Mouse (Mus musculus) intestine, embryonic 16.5 days (tissue): ENCODE measurements at regions not wholly inside any gene's neighbourhood (a gene's known extent, or its start where the extent isn't known, plus 50 kb on each side); places are given as distances from the start of the nearest gene placed in this dataset.

Source experiments
- ATAC-seq: fragments of 200-750 bp; cut with Nextera tagmentation; 2 replicates; pipeline ENCODE4 v1.8.0; 2017; ENCODE audit warnings: moderate TSS enrichment, moderate library complexity
- H3K27ac ChIP-seq: fragments of 300-500 bp; sonication (generic); 2 replicates; pipeline ENCODE4 v1.5.1; 2014; ENCODE audit warnings: mild to moderate bottlenecking, low read length
- H3K27me3 ChIP-seq: fragments of 300-500 bp; sonication (generic); replicated peaks from 2 replicates; pipeline ENCODE4 v1.6.1; 2014; ENCODE audit warnings: low read length, control low read depth, mixed read lengths; ENCODE audit not compliant: control insufficient read depth, insufficient read depth
- H3K36me3 ChIP-seq: fragments of 300-500 bp; sonication (generic); 2 replicates; pipeline ENCODE4 v1.6.1; 2014; ENCODE audit warnings: low read length, control low read depth; ENCODE audit not compliant: control insufficient read depth, insufficient read depth
- H3K4me1 ChIP-seq: fragments of 300-500 bp; sonication (generic); 2 replicates; pipeline ENCODE4 v1.6.1; 2014; ENCODE audit warnings: low read length, control low read depth, mixed read lengths; ENCODE audit not compliant: control insufficient read depth, insufficient read depth
- H3K4me2 ChIP-seq: fragments of 300-500 bp; sonication (generic); 2 replicates; pipeline ENCODE4 v1.6.1; 2014; ENCODE audit warnings: low read depth, low read length, control low read depth
- H3K4me3 ChIP-seq: fragments of 300-500 bp; sonication (generic); 2 replicates; pipeline ENCODE4 v1.5.1; 2014; ENCODE audit warnings: mild to moderate bottlenecking, low read length
- H3K9ac ChIP-seq: fragments of 300-500 bp; sonication (generic); 2 replicates; pipeline ENCODE4 v1.6.1; 2014; ENCODE audit warnings: low read depth, low read length
- H3K9me3 ChIP-seq: fragments of 300-500 bp; sonication (generic); 2 replicates; pipeline ENCODE4 v1.6.1; 2016; ENCODE audit warnings: low read length, control low read depth; ENCODE audit not compliant: control insufficient read depth
- WGBS: fragments of 180-500 bp; shearing (Covaris S2); extraction: QIAGEN DNeasy Blood & Tissue Kit; methylation state at CpG from one replicate; pipeline ENCODE4 v1.1.7; 2014; 5-methylcytosine and 5-hydroxymethylcytosine counted together

GRCm38 (mm10) chr2:135578135-135578534, 80.7 kb upstream of the Plcb4 start:
- 36% methylated on average over 5 of the region's 5 CpGs for WGBS
- Histone ChIP-seq H3K27me3 (no peaks in the 10 kb centered on the region), H3K4me3 (no peak overlapping the region), H3K9me3 (no peaks in the 10 kb centered on the region), H3K4me2 (no peak overlapping the region), H3K27ac (no peak overlapping the region), H3K36me3 (no peaks in the 10 kb centered on the region), H3K4me1 (no peaks in the 10 kb centered on the region), H3K9ac (no peak overlapping the region)
- no peak for ATAC-seq

GRCm38 (mm10) chr2:135579514-135579913, 79.3 kb upstream of the Plcb4 start:
- WGBS = 91% methylated on average over 6 of the region's 6 CpGs
- no peak overlapping the region for H3K4me3 ChIP-seq
- H3K27ac ChIP-seq = no peak overlapping the region
- no peaks in the 10 kb centered on the region for H3K9me3 ChIP-seq
- H3K4me2 ChIP-seq = no peak overlapping the region
- no peak for ATAC-seq
- no peaks in the 10 kb centered on the region for H3K27me3 ChIP-seq
- no peaks in the 10 kb centered on the region for H3K4me1 ChIP-seq
- H3K36me3 ChIP-seq = no peaks in the 10 kb centered on the region
- H3K9ac ChIP-seq = no peak overlapping the region

GRCm38 (mm10) chr2:135580051-135580450, 78.8 kb upstream of the Plcb4 start:
- Histone ChIP-seq H3K4me2 (no peak overlapping the region), H3K9ac (no peak overlapping the region), H3K36me3 (no peaks in the 10 kb centered on the region), H3K4me3 (no peak overlapping the region), H3K4me1 (no peaks in the 10 kb centered on the region), H3K9me3 (no peaks in the 10 kb centered on the region), H3K27me3 (no peaks in the 10 kb centered on the region), H3K27ac (no peak overlapping the region)
- no peak for ATAC-seq
- WGBS = 77% methylated on average over 4 of the region's 4 CpGs

DNA sequence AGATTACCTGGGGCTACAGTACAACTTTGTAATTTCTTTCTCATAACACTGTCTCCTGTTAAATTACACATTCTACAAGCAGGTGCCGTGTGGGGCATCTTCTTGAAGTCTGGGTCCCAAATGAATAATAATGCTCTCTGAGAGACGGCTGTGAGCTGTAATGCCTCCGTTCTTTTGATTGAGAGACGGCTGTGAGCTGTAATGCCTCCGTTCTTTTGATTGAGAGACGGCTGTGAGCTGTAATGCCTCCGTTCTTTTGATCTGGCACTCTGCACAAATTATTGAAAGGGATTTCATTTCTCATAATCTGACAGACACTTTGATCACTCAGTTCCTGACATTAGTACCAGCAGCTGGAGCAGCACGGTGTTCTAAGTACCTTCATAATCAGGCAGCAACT, 76.5 kb upstream of the Plcb4 start:
- Histone ChIP-seq H3K4me3 (no peak overlapping the region), H3K36me3 (no peaks in the 10 kb centered on the region), H3K4me2 (no peak overlapping the region), H3K9me3 (no peaks in the 10 kb centered on the region), H3K27ac (no peak overlapping the region), H3K4me1 (no peaks in the 10 kb centered on the region), H3K27me3 (no peaks in the 10 kb centered on the region), H3K9ac (no peak overlapping the region)
- no peak for ATAC-seq
- WGBS = 68% methylated on average over 8 of the region's 8 CpGs

- ATAC-seq = no peak
These were observed 52.5 kb upstream of the Plcb4 start for GRCm38 (mm10) chr2:135606306-135606705.

More at GRCm38 (mm10) chr2:135606306-135606705, 52.5 kb upstream of the Plcb4 start:
- Histone ChIP-seq H3K9me3 (no peaks in the 10 kb centered on the region), H3K4me2 (no peak overlapping the region), H3K27ac (no peak overlapping the region), H3K9ac (no peak overlapping the region), H3K36me3 (no peaks in the 10 kb centered on the region), H3K4me1 (no peaks in the 10 kb centered on the region), H3K27me3 (no peaks in the 10 kb centered on the region), H3K4me3 (no peak overlapping the region)
